Mouse (Mus musculus) stomach, embryonic 14.5 days (tissue): ENCODE measurements around the gene Ncor2. TPM values are rescaled to one million over a fixed set of nuclear protein-coding genes. Genes with fewer than 3 reads are reported as not detected.

Experiments used
- ATAC-seq: fragments of 200-750 bp; cut with Nextera tagmentation; 2 replicates; pipeline ENCODE4 v1.8.0; 2017; ENCODE audit warnings: low read depth, moderate TSS enrichment; ENCODE audit not compliant: insufficient number of reproducible peaks, insufficient read depth, low FRiP score
- H3K27ac ChIP-seq: fragments of 300-500 bp; sonication (generic); 2 replicates; pipeline ENCODE4 v1.5.1; 2014; ENCODE audit warnings: mild to moderate bottlenecking, low read length, moderate library complexity, mixed read lengths
- H3K27me3 ChIP-seq: fragments of 300-500 bp; sonication (generic); 2 replicates; pipeline ENCODE4 v1.6.1; 2014; ENCODE audit warnings: low read length, control low read depth, mixed read lengths; ENCODE audit not compliant: control insufficient read depth, insufficient read depth
- H3K36me3 ChIP-seq: fragments of 300-500 bp; sonication (generic); 2 replicates; pipeline ENCODE4 v1.6.1; 2014; ENCODE audit warnings: mild to moderate bottlenecking, control low read depth, low read length, moderate library complexity, mixed read lengths; ENCODE audit not compliant: control insufficient read depth, insufficient read depth
- H3K4me1 ChIP-seq: fragments of 300-500 bp; sonication (generic); 2 replicates; pipeline ENCODE4 v1.6.1; 2014; ENCODE audit warnings: low read length, control low read depth, mixed read lengths; ENCODE audit not compliant: control insufficient read depth, insufficient read depth
- H3K4me2 ChIP-seq: fragments of 300-500 bp; sonication (generic); replicated peaks from 2 replicates; pipeline ENCODE4 v1.6.1; 2014; ENCODE audit warnings: low read depth, low read length, control low read depth
- H3K4me3 ChIP-seq: fragments of 300-500 bp; sonication (generic); 2 replicates; pipeline ENCODE4 v1.5.1; 2014; ENCODE audit warnings: low read depth, low read length, control low read depth
- H3K9ac ChIP-seq: fragments of 300-500 bp; sonication (generic); replicated peaks from 2 replicates; pipeline ENCODE4 v1.6.1; 2014; ENCODE audit warnings: low read depth, mild to moderate bottlenecking, control low read depth, low read length, moderate library complexity, mixed read lengths
- H3K9me3 ChIP-seq: fragments of 300-500 bp; sonication (generic); 2 replicates; pipeline ENCODE4 v1.6.1; 2016; ENCODE audit warnings: low read depth, low read length, control low read depth; ENCODE audit not compliant: control insufficient read depth
- WGBS: fragments of 180-500 bp; shearing (Covaris S2); extraction: QIAGEN DNeasy Blood & Tissue Kit; methylation state at CpG from one replicate; pipeline ENCODE4 v1.1.7; 2014; 5-methylcytosine and 5-hydroxymethylcytosine counted together
- polyA plus RNA-seq: library from polyadenylated mRNA; unstranded; fragments of >200 nt; fragmentation: Nextera tagmentation; extraction: Ambion mirVana; gene quantifications from 2 replicates; pipeline ENCODE4 v1.2.1, GENCODE M21; 2014

The Ncor2 gene
- polyA plus RNA-seq, 1 experiment from 2014 or later, result 32.7 TPM

DNA sequence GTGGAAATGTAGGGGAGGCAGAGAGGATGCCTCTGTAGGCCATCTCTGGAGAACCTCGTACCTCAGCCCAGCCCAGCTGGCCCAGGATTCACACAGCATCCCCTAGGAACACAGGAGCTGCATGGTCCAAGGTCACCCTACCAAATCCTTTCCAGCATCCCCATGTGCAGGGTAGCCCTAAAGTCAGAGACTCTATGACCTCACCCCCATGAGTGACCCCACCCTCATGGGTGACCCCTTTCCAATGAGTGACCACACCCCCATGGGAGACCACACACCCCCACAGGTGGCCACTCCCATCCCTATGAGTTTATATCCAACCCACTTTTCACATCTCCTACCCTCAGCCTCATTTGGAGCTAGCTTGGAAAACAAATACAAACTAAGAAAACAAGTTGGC is 51.1 kb downstream of the Ncor2 start:
- no peak overlapping the region for H3K4me3 ChIP-seq
- peaks cover 47% of the 10 kb centered on the region for H3K4me1 ChIP-seq
- H3K27ac ChIP-seq, result no peak overlapping the region
- WGBS, result 94% methylated on average over 1 of the region's 1 CpGs
- ATAC-seq, result 0 out of 2 replicates have a peak, but pooled peaks have one; percentile 19
- H3K4me2 ChIP-seq, result no peak overlapping the region
- H3K36me3 ChIP-seq, result peaks cover 14% of the 10 kb centered on the region
- no peak overlapping the region for H3K9ac ChIP-seq
- no peaks in the 10 kb centered on the region for H3K9me3 ChIP-seq
- no peaks in the 10 kb centered on the region for H3K27me3 ChIP-seq

DNA sequence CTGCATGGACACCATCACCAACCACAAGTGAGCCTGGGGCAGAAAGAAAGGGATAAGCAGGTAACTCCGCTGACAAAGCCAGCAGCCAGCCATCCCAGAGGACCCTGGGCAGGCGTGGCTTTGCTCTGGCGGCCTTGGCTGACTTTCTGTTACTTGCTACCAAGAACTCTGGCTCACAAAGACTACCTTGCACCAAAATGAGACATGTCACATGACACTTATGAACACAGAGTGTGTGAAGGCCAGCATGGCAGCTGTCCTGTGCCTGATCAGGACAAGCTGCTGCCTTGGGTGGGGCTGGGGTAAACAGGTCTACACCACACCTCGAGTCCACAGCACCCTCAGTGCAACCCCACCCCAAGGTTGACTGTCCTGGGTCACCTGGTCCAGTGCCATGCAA is 51.6 kb downstream of the Ncor2 start:
- WGBS, result 85% methylated on average over 4 of the region's 4 CpGs
- H3K9ac ChIP-seq, result no peak overlapping the region

DNA sequence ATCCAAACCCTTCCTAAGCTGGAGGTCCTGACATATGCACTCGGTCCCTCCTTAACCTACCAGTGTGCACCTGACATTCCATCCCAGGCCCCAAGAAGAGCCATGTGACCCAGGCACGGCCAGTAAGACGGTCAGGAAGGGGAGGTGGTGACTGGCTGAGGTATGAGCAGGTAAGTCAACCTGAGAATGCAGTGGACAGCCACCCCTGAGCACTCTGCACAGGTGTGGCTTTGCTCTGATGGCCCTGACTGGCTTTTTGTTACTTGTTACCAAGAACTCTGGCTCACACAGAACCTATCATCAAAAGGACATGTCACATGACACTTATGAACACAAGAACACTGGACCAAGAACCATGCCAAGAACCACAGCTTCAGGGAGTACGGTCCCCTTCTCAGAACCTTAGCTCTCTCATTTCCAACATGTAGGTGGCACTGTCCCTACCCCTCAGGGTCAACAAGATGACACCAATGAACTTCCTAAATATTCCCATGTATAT is 53.0 kb downstream of the Ncor2 start:
- H3K9me3 ChIP-seq, result no peaks in the 10 kb centered on the region
- ATAC-seq, result no peak
- H3K9ac ChIP-seq, result no peak overlapping the region
- no peak overlapping the region for H3K4me3 ChIP-seq
- H3K27ac ChIP-seq, result no peak overlapping the region
- WGBS, result 75% methylated on average over 4 of the region's 4 CpGs
- H3K36me3 ChIP-seq, result peaks cover 21% of the 10 kb centered on the region
- H3K4me2 ChIP-seq, result no peak overlapping the region
- H3K27me3 ChIP-seq, result no peaks in the 10 kb centered on the region
- peaks cover 39% of the 10 kb centered on the region for H3K4me1 ChIP-seq

More for the DNA sequence above, 51.6 kb downstream of the Ncor2 start:
- H3K27me3 ChIP-seq, result no peaks in the 10 kb centered on the region
- H3K36me3 ChIP-seq, result peaks cover 12% of the 10 kb centered on the region
- no peak overlapping the region for H3K4me2 ChIP-seq
- peaks cover 44% of the 10 kb centered on the region for H3K4me1 ChIP-seq
- H3K27ac ChIP-seq, result no peak overlapping the region
- no peak overlapping the region for H3K4me3 ChIP-seq
- no peaks in the 10 kb centered on the region for H3K9me3 ChIP-seq
- no peak for ATAC-seq

DNA sequence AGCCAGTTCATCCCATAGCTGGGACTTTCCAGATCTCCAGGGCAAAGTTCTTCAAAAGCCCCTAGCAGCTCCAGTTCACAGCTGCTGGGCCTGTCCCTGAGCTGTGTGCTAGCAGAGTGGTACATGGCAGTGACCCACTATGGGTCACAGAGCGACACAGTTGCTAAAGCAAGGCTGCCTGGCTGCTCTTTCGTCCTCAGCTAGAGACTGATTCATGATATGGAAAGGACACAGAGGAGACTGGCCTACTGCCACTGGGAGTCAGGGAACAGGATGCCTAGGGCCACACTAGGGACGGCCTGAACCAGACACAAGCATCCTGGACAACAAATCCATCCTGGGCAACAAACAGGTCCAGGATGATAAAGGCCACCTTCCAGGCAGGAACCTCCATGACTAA is 53.8 kb downstream of the Ncor2 start:
- no peak overlapping the region for H3K9ac ChIP-seq
- no peaks in the 10 kb centered on the region for H3K9me3 ChIP-seq
- H3K4me3 ChIP-seq, result no peak overlapping the region
- H3K4me2 ChIP-seq, result no peak overlapping the region
- H3K36me3 ChIP-seq, result peaks cover 21% of the 10 kb centered on the region
- 82% methylated on average over 3 of the region's 3 CpGs for WGBS
- H3K27ac ChIP-seq, result no peak overlapping the region
- H3K4me1 ChIP-seq, result peaks cover 39% of the 10 kb centered on the region
- no peaks in the 10 kb centered on the region for H3K27me3 ChIP-seq
- no peak for ATAC-seq

DNA sequence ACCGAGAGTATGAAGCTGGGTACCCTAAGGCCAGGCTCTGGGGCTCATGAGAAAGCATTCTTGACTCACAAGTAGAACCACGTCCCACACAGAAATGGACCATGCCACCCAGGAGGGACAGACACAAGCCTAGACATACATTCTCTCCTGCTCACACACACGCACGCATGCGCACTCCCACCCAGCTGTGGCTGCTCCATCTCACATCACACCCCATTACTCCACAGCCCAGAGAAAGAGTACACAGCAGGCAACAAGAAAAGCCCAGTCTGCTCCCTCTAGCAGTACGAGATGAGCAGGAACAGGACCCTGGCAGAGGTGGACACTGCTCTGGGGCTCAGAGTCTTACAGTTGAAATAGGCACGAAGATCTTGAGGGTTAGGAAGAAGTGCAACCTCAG is 55.0 kb downstream of the Ncor2 start:
- Histone ChIP-seq H3K4me1 (peaks cover 31% of the 10 kb centered on the region), H3K27me3 (no peaks in the 10 kb centered on the region), H3K36me3 (peaks cover 26% of the 10 kb centered on the region), H3K9ac (no peak overlapping the region), H3K4me2 (no peak overlapping the region), H3K9me3 (no peaks in the 10 kb centered on the region), H3K27ac (no peak overlapping the region), H3K4me3 (no peak overlapping the region)
- WGBS, result 86% methylated on average over 7 of the region's 7 CpGs
- ATAC-seq, result no peak

DNA sequence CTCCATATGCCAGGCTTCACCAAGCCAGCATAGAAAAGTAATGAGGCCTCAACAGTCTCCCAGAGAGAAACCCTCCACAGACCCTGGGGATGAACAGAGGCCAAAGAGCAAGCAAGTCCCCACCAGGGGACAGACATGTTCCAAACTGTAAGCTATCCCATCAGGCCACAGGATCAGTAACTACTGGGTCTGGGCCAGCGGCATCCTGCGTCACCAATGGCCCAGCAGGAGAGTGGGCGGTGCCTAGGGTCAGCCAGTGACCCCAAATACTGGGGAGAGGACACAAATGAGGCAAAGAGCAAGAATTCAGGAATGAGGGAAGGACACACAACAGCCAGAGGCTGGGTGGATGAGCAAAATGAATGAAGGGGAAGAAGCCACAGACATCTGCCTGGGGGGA is 55.8 kb downstream of the Ncor2 start:
- no peak overlapping the region for H3K4me3 ChIP-seq
- H3K4me1 ChIP-seq, result peaks cover 25% of the 10 kb centered on the region

DNA sequence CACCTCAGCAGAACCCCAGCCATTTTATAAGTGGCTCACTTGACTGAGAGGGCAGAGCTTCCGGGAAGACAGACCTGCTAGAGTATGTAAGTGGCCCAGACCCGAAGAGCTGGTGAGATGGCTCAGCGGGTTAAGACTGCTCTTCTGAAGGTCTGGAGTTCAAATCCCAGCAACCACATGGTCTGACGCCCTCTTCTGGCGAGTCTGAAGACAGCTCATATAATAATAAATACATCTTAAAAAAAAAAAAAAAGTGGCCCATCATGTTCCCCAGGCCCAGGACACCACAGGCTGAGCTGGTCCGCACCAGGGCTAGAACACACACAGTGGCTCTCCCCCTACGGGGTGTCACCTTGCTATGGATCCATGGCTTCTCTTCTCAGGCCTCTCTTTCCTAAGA is 56.5 kb downstream of the Ncor2 start:
- Histone ChIP-seq H3K4me1 (peaks cover 25% of the 10 kb centered on the region), H3K9ac (no peak overlapping the region), H3K4me3 (no peak overlapping the region), H3K27me3 (no peaks in the 10 kb centered on the region), H3K36me3 (peaks cover 39% of the 10 kb centered on the region), H3K27ac (no peak overlapping the region), H3K4me2 (no peak overlapping the region), H3K9me3 (no peaks in the 10 kb centered on the region)
- no peak for ATAC-seq
- 84% methylated on average over 7 of the region's 7 CpGs for WGBS

More for the DNA sequence above, 55.8 kb downstream of the Ncor2 start:
- WGBS, result 77% methylated on average over 3 of the region's 3 CpGs
- H3K36me3 ChIP-seq, result peaks cover 33% of the 10 kb centered on the region
- no peaks in the 10 kb centered on the region for H3K9me3 ChIP-seq
- no peak overlapping the region for H3K27ac ChIP-seq
- ATAC-seq, result no peak
- H3K4me2 ChIP-seq, result no peak overlapping the region
- H3K27me3 ChIP-seq, result no peaks in the 10 kb centered on the region
- H3K9ac ChIP-seq, result no peak overlapping the region

DNA sequence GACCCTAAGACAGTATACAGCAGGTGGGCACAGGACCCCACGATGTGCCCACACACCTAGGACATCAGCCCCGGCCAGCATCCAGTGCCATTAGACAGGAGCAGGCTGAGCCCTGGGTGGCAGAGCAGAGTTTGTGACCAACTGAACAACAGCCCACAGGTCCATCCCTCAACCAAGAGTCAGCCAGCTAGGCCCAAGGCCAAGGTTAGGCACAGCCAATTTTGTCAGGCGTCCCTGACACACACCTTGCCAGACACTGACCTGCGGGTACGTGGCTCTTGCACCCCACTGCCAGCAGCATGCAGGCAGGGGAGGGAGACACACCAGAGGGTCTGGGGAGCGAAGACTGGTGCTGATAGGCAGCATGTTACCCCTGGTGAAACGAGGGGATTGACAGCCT is 57.0 kb downstream of the Ncor2 start:
- Histone ChIP-seq H3K4me2 (no peak overlapping the region), H3K4me1 (peaks cover 25% of the 10 kb centered on the region), H3K36me3 (peaks cover 44% of the 10 kb centered on the region), H3K27me3 (no peaks in the 10 kb centered on the region), H3K9me3 (no peaks in the 10 kb centered on the region), H3K9ac (no peak overlapping the region), H3K4me3 (no peak overlapping the region), H3K27ac (no peak overlapping the region)
- ATAC-seq, result no peak
- 82% methylated on average over 7 of the region's 7 CpGs for WGBS
